Mouse (Mus musculus) liver, embryonic 13.5 days (tissue): ENCODE measurements around the gene Nmd3. TPM values are rescaled to one million over a fixed set of nuclear protein-coding genes. Genes with fewer than 3 reads are reported as not detected.

Source experiments
- ATAC-seq: fragments of 200-750 bp; cut with Nextera tagmentation; 2 replicates; pipeline ENCODE4 v1.8.0; 2017; ENCODE audit warnings: low read depth, mild to moderate bottlenecking, moderate number of reproducible peaks, moderate library complexity
- DNase-seq: peaks from one replicate; pipeline ENCODE4 v3.0.0; 2022
- H3K27ac ChIP-seq: fragments of 300-500 bp; sonication (generic); 2 replicates; pipeline ENCODE4 v1.5.1; 2015; ENCODE audit warnings: moderate library complexity, mild to moderate bottlenecking, inconsistent platforms
- H3K27me3 ChIP-seq: fragments of 300-500 bp; sonication (generic); 2 replicates; pipeline ENCODE4 v1.6.1; 2015; ENCODE audit warnings: mild to moderate bottlenecking, inconsistent platforms
- H3K36me3 ChIP-seq: fragments of 300-500 bp; sonication (generic); 2 replicates; pipeline ENCODE4 v1.6.1; 2015; ENCODE audit warnings: mild to moderate bottlenecking, inconsistent platforms
- H3K4me1 ChIP-seq: fragments of 300-500 bp; sonication (generic); replicated peaks from 2 replicates; pipeline ENCODE4 v1.6.1; 2015; ENCODE audit warnings: inconsistent platforms
- H3K4me2 ChIP-seq: fragments of 300-500 bp; sonication (generic); 2 replicates; pipeline ENCODE4 v1.6.1; 2015; ENCODE audit warnings: inconsistent platforms, mild to moderate bottlenecking, moderate library complexity
- H3K4me3 ChIP-seq: fragments of 300-500 bp; sonication (generic); replicated peaks from 2 replicates; pipeline ENCODE4 v1.5.1; 2015; ENCODE audit warnings: mild to moderate bottlenecking, inconsistent platforms
- H3K9ac ChIP-seq: fragments of 300-500 bp; sonication (generic); 2 replicates; pipeline ENCODE4 v1.6.1; 2015; ENCODE audit warnings: mild to moderate bottlenecking, inconsistent platforms
- H3K9me3 ChIP-seq: fragments of 300-500 bp; sonication (generic); replicated peaks from 2 replicates; pipeline ENCODE4 v1.6.1; 2016; ENCODE audit warnings: inconsistent platforms
- WGBS: fragments of 180-500 bp; shearing (Covaris S2); methylation state at CpG from one replicate; pipeline ENCODE4 v1.1.7; 2015; ENCODE audit not compliant: insufficient replicate concordance; 5-methylcytosine and 5-hydroxymethylcytosine counted together
- polyA plus RNA-seq: library from polyadenylated mRNA; unstranded; fragments of >200 nt; fragmentation: Nextera tagmentation; extraction: Ambion mirVana; gene quantifications from 2 replicates; pipeline ENCODE4 v1.2.1, GENCODE M21; 2015

Gene Nmd3
- polyA plus RNA-seq, 1 experiment from 2014 or later: 114 TPM

GRCm38 (mm10) chr3:69763630-69764565 lies 42.1 kb downstream of the Nmd3 start:
- peaks cover 15% of the 10 kb centered on the region for H3K36me3 ChIP-seq
- no peak overlapping the region for H3K4me2 ChIP-seq
- 82% methylated on average over 21 of the region's 21 CpGs for WGBS
- H3K27ac ChIP-seq: no peak overlapping the region
- no peaks in the 10 kb centered on the region for H3K9me3 ChIP-seq
- H3K9ac ChIP-seq: no peak overlapping the region
- no peak for DNase-seq
- no peaks in the 10 kb centered on the region for H3K4me1 ChIP-seq
- no peaks in the 10 kb centered on the region for H3K27me3 ChIP-seq
- no peak for ATAC-seq
- no peak overlapping the region for H3K4me3 ChIP-seq

GRCm38 (mm10) chr3:69765206-69765605 lies 43.4 kb downstream of the Nmd3 start:
- no peak for DNase-seq
- Histone ChIP-seq H3K27me3 (no peaks in the 10 kb centered on the region), H3K4me3 (no peak overlapping the region), H3K36me3 (peaks cover 6% of the 10 kb centered on the region; the same call in 1 of the 2 replicates), H3K4me1 (no peaks in the 10 kb centered on the region), H3K4me2 (no peak overlapping the region), H3K27ac (no peak overlapping the region), H3K9ac (no peak overlapping the region), H3K9me3 (no peaks in the 10 kb centered on the region)
- no peak for ATAC-seq
- WGBS: 78% methylated on average over 11 of the region's 11 CpGs

- DNase-seq (no peak), ATAC-seq (no peak)
- H3K27ac ChIP-seq: no peak overlapping the region
- H3K4me2 ChIP-seq: no peak overlapping the region
- peaks cover 6% of the 10 kb centered on the region; the same call in 1 of the 2 replicates for H3K36me3 ChIP-seq
- H3K4me3 ChIP-seq: no peak overlapping the region
- H3K4me1 ChIP-seq: no peaks in the 10 kb centered on the region
- 87% methylated on average over 4 of the region's 4 CpGs for WGBS
- no peaks in the 10 kb centered on the region for H3K27me3 ChIP-seq
- H3K9ac ChIP-seq: no peak overlapping the region
- no peaks in the 10 kb centered on the region for H3K9me3 ChIP-seq
Measured at GRCm38 (mm10) chr3:69769150-69769549, 47.4 kb downstream of the Nmd3 start.

GRCm38 (mm10) chr3:69773356-69773755 lies 51.6 kb downstream of the Nmd3 start:
- Histone ChIP-seq H3K36me3 (no peaks in the 10 kb centered on the region), H3K27ac (no peak overlapping the region), H3K4me2 (no peak overlapping the region), H3K9ac (no peak overlapping the region), H3K4me3 (no peak overlapping the region), H3K27me3 (no peaks in the 10 kb centered on the region), H3K4me1 (no peaks in the 10 kb centered on the region), H3K9me3 (no peaks in the 10 kb centered on the region)
- no peak for ATAC-seq
- DNase-seq: no peak
- 63% methylated on average over 4 of the region's 4 CpGs for WGBS

GRCm38 (mm10) chr3:69779246-69779796 lies 57.5 kb downstream of the Nmd3 start:
- no peak for ATAC-seq
- H3K9me3 ChIP-seq: 0 out of 2 replicates have a peak, but pooled peaks cover 4% of the 10 kb centered on the region
- no peaks in the 10 kb centered on the region for H3K4me1 ChIP-seq
- DNase-seq: no peak
- no peak overlapping the region for H3K4me2 ChIP-seq
- H3K36me3 ChIP-seq: no peaks in the 10 kb centered on the region
- no peak overlapping the region for H3K9ac ChIP-seq
- 56% methylated on average over 4 of the region's 4 CpGs for WGBS
- H3K4me3 ChIP-seq: no peak overlapping the region
- no peak overlapping the region for H3K27ac ChIP-seq
- no peaks in the 10 kb centered on the region for H3K27me3 ChIP-seq

GRCm38 (mm10) chr3:69792823-69793417 lies 71.1 kb downstream of the Nmd3 start:
- Histone ChIP-seq H3K4me2 (no peak overlapping the region), H3K9me3 (no peaks in the 10 kb centered on the region), H3K27ac (no peak overlapping the region), H3K27me3 (no peaks in the 10 kb centered on the region), H3K4me3 (no peak overlapping the region), H3K4me1 (no peaks in the 10 kb centered on the region), H3K36me3 (no peaks in the 10 kb centered on the region), H3K9ac (no peak overlapping the region)
- DNase-seq (no peak), ATAC-seq (no peak)
- 57% methylated on average over 3 of the region's 3 CpGs for WGBS

GRCm38 (mm10) chr3:69797533-69797932 lies 75.7 kb downstream of the Nmd3 start:
- Histone ChIP-seq H3K27me3 (no peaks in the 10 kb centered on the region), H3K4me3 (no peak overlapping the region), H3K4me2 (no peak overlapping the region), H3K4me1 (no peaks in the 10 kb centered on the region), H3K9me3 (no peaks in the 10 kb centered on the region), H3K9ac (no peak overlapping the region), H3K27ac (no peak overlapping the region), H3K36me3 (no peaks in the 10 kb centered on the region)
- DNase-seq (no peak), ATAC-seq (no peak)
- 68% methylated on average over 4 of the region's 4 CpGs for WGBS

GRCm38 (mm10) chr3:69797969-69798368 lies 76.2 kb downstream of the Nmd3 start:
- no peak for DNase-seq
- Histone ChIP-seq H3K27ac (no peak overlapping the region), H3K4me2 (no peak overlapping the region), H3K36me3 (no peaks in the 10 kb centered on the region), H3K27me3 (no peaks in the 10 kb centered on the region), H3K4me3 (no peak overlapping the region), H3K4me1 (no peaks in the 10 kb centered on the region), H3K9me3 (no peaks in the 10 kb centered on the region), H3K9ac (no peak overlapping the region)
- 60% methylated on average over 2 of the region's 2 CpGs for WGBS
- no peak for ATAC-seq

GRCm38 (mm10) chr3:69799096-69799495 lies 77.3 kb downstream of the Nmd3 start:
- no peak for DNase-seq
- Histone ChIP-seq H3K4me2 (no peak overlapping the region), H3K9ac (no peak overlapping the region), H3K36me3 (no peaks in the 10 kb centered on the region), H3K9me3 (no peaks in the 10 kb centered on the region), H3K27ac (no peak overlapping the region), H3K4me1 (no peaks in the 10 kb centered on the region), H3K27me3 (no peaks in the 10 kb centered on the region), H3K4me3 (no peak overlapping the region)
- WGBS: 45% methylated on average over 1 of the region's 1 CpGs
- no peak for ATAC-seq

GRCm38 (mm10) chr3:69800829-69801384 lies 79.1 kb downstream of the Nmd3 start:
- ATAC-seq (no peak), DNase-seq (no peak)
- no peaks in the 10 kb centered on the region for H3K4me1 ChIP-seq
- H3K9me3 ChIP-seq: no peaks in the 10 kb centered on the region
- 59% methylated on average over 7 of the region's 7 CpGs for WGBS
- H3K36me3 ChIP-seq: no peaks in the 10 kb centered on the region
- H3K4me3 ChIP-seq: no peak overlapping the region
- H3K27me3 ChIP-seq: no peaks in the 10 kb centered on the region
- H3K27ac ChIP-seq: no peak overlapping the region
- H3K4me2 ChIP-seq: no peak overlapping the region
- H3K9ac ChIP-seq: no peak overlapping the region

- Histone ChIP-seq H3K9me3 (no peaks in the 10 kb centered on the region), H3K36me3 (no peaks in the 10 kb centered on the region), H3K4me3 (no peak overlapping the region), H3K27ac (no peak overlapping the region), H3K9ac (no peak overlapping the region), H3K4me2 (no peak overlapping the region), H3K4me1 (no peaks in the 10 kb centered on the region), H3K27me3 (no peaks in the 10 kb centered on the region)
- ATAC-seq: no peak
- 65% methylated on average over 1 of the region's 1 CpGs for WGBS
- no peak for DNase-seq
Measured at GRCm38 (mm10) chr3:69803137-69803536, 81.4 kb downstream of the Nmd3 start.
